Mouse (Mus musculus): ENCODE results near the gene Ssmem1. TPM values are rescaled to one million over a fixed set of nuclear protein-coding genes. Genes with fewer than 3 reads are reported as not detected.
A peak's percentile ranks its signal among the peaks of the same experiment; 100 is the strongest.

Ssmem1 gene
- under 1 TPM; 0.49 to 0.74 TPM for total RNA-seq (2021)
- long read RNA-seq, experiment 1, partial matches to known transcripts, result 1 of 2 reads
- long read RNA-seq, experiment 1, other reads (novel, unspliced or antisense), result 1 of 2 reads
- long read RNA-seq, experiment 2, result 0 reads

DNA sequence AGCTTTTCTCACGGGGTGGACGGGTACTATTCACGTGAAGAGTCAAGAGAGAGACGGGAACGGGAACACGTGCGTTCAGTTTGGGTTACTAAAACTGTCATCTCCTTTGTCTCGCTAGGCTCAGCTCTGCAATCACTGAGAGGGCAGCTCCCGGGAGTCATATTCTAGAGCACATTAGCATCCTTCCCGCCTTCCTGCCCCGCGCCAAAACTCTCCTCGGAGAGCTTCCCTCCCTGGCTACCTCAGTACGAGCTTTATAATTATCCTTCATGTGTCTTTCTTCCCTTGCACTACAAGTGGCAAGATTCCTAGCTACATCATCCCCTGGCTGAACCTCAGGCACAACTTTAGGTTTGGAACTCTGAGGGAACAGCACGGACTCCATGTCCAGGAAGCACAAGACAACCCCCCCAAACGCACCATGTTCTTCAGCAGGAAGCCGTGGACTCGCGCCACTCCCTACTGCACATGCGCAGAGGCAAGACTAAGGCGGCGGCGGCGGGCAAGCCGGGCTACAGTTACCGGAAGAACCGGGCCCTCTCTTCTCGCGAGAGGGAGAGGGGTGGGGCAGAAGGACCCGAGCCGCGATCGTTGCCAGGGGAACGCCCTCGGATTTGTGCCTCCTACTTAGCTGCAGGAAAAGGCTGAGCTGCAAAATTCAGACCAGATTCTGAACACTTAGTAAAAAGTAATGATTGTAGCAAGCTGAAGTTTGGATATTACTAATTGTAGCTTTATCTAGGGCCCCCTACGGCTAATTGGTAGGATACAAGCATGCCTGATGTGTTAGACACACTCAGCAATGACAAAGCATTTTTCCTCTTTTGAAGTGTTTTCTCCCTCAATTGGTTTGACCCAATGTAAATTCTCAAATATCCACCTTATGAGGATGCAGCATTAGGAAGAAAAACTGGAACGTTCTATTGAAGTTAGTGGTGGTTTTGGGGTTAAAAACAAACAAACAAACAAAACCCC lies at the start of gene Ssmem1, which contains the start of gene Tmem209:
Gene Ssmem1, plus strand, starts transcription at position 585 of the 975 bp plus-strand sequence.
Gene Tmem209, minus strand, starts transcription at position 519 of the 975 bp plus-strand sequence.
- DNase-seq (ENCODE audit: low spot score in 2 of 2), result peak; percentile 99 to 100

DNA sequence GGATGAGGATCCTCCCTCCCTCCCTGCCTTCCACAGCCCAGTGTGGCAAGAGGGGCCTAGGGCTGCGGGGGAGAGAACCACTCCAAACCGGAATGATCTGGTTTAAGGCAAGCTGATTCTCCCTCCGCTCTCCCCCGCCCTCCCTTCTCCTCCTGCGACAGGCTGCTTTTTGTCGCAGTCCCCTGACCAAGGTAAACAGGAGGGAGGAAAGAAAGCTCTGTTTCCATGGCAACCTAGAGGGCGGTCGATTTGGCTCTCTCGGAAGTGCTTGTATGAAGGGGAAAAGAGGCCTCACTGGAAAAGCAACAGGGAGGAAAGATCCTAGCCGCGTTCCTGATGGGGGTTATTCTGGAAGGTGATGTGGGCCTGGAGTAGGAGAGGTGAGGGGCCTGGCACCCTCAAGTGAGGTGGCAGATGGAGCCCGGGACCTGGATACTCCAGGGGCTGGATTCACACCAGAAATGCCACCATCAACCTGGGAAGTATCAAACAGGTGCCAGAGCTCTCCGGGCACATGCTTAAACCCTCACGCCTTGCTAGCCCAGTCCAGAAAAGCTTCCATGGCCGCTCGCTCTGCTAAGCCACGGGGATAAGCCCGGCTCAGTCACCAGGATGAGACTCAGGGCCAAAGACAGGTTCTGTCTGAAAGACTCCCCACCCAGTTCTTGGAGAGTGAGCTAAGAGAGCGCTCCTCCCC lies 48.8 kb upstream of the Ssmem1 start:
- peak in 1 of 2 experiments; percentile 44 for DNase-seq (ENCODE audit: low spot score in 2 of 2)

DNA sequence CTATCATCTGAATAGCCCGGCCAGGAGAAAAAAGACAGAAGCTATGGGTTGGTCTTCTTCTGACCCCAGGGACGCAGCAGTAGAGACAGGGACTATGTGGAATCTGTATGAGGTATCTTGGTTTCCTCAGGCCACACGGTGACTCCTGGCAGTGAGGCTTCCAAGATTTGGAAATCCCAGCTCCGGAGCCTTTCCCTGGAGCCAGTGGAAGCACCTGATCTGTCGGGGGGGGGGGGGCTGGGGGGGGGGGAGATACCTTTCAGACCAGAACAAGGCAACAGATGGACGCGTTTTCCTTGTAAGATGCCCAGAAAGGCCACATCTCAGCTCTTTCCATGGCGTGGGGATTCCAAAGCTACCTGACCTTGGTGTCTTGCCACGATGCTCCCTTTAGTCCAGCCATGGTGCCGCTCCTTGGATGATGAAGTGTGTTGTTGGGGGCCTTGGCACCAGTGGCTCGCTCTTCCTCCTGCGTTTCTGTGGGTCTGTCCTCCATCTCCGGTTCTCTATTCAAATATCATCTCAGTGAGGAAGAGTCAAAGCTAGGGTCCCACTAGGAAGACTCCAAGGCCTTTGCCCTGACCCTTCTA lies 47.8 kb upstream of the Ssmem1 start:
- DNase-seq (ENCODE audit: low spot score in 2 of 2), result no peak

DNA sequence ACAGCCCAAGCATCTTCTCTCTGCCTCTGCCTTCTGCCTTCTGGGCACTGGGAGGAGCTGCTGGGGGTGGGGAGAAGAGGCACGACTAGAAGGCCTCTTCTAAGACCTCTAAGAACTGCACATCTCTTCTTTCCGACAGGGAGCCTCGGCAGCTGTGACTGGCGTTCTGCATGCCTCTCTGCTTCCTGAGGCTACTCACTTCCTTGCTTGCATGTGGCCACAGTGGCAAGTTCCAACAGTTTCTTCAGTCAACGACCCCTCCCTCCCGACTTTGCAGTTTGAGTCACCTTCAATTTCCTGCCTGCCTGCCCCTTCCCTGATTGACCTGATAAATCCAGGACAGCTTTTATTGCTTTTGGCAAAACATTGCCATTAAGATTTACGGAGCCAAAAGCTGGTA lies 46.8 kb upstream of the Ssmem1 start:
- DNase-seq (ENCODE audit: low spot score in 2 of 2), result no peak

DNA sequence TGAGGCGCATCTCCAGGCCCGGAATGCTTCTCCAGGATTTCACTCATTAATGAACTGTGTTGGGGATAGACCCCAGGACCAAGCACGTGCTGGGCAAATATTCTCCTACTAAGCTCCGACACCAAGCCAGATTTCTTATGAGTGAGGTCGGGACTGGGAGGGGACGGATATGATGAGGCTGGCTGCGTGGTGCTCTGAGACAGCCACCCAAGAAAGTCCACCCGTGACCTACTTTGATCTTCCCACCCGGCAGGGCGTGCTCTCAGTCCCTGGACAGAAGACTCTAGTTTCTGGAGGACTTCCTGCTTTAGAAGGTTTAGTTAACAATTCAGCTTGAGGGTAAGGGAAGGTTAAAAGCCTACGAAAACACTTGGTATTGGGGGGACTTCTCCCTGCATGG lies 44.1 kb upstream of the Ssmem1 start:
- DNase-seq (ENCODE audit: low spot score in 2 of 2), result no peak

DNA sequence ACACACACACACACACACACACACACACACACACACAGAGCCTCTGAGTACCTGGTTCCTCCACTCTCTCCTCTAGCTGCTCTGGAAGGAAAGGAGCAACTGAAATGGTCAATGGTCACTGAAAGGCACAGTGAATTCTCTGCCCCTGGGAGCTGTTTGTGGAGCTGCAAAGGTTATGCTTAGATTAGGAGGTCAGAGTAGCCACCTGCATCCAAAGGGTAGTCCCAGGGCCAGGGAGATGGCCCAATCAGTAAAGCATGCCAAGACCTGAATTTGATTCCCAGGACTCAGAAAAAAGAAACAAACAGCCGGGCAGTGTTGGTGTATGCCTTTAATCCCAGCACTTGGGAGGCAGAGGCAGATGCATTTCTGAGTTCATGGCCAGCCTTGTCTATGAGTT lies 41.6 kb upstream of the Ssmem1 start:
- DNase-seq (ENCODE audit: low spot score in 2 of 2), result no peak

DNA sequence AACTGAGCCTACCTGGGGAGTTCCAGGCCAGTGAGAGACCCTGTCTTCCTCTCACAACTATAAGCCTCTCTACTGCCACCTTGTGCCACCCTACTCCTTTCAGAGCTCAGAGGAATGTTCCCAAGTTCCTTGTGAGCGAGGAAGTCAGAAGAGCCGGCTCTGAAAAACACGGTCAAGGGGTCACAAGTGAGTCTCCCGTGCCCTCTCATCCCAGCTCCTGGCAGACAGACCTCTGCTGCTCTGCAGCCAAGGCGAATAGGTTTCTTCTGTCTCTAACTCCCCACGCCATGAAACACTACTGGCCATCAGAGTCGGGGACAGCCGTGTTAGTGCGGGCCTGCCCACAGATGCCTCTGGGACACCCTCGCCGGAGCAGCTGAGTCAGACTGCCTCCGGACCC lies 41.0 kb upstream of the Ssmem1 start:
- DNase-seq (ENCODE audit: low spot score in 2 of 2), result peak in 1 of 2 experiments; percentile 60

DNA sequence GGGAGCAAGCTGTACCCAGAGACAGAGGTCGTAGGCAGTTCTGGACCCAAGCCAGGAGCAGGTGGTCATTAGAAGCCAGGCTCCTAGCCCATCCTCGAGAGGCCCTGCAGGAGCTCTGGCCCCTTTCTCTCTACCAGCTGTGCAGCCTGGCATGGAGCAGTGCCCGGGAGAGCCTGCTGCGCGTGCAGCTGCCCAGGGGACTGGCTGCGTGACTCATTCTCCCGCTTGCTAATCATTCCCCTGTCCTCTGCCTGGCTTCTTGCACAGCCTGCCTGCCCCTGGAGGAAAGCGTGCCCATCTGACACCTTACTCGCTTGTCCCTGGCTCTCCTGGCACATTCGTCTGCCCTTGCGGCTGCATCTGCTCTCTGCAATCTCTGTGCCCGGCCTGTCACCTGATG lies 40.3 kb upstream of the Ssmem1 start:
- peak in 1 of 2 experiments; percentile 66 for DNase-seq (ENCODE audit: low spot score in 2 of 2)

DNA sequence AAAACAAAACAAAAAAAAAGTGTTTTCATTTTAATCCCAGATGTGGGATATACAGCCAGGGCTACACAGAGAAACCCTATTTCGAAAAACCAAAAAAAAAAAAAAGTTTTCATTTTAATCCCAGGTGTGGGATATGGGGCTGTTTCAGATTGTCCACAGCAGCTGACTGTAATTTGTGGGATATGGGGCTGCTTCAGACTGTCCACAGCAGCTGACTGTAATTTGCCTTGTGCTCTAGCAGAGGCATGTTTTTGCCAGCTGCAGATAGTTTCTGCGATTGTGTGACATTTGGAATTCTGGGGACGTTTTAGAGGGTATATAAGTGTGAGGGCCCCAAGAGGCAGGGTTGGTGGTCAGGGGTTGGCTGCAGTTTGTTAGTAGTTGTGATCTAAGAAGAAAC lies 37.9 kb upstream of the Ssmem1 start:
- DNase-seq (ENCODE audit: low spot score in 2 of 2), result no peak

DNA sequence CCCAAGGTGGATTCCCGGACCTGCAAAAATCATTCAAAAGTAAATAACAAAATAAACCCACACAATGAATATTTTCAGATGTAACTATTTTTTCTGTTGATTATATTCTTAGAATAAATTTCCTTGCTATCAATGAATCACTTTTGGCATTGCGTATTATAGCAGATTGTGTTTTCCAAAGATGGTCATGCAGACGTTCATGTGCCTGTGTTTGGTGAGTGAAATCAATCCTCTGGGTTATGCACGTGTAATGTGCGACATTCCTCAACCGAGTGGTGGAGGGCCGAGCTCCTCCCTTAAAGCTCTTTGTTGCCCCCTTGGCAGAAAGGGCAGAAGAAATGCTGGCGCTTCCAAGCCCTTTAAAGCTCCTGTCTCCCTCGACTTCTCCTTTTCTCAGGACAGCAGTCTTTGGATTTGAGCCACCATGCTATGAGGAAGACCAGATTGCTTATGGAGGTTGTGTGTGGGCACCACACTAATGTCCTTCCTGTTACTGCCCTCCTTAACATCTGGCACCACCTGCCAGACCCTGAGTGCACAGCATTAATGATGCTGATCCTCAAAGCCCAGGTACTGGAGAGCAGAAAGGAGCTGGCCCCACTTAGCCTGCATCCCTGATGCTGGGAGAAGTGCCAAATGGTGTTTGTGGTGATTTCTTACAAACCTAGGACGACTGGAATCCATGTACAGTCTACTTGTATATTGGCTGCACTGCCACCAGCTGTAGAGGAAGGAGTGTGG lies 33.5 kb upstream of the Ssmem1 start:
- DNase-seq (ENCODE audit: low spot score in 2 of 2), result no peak

DNA sequence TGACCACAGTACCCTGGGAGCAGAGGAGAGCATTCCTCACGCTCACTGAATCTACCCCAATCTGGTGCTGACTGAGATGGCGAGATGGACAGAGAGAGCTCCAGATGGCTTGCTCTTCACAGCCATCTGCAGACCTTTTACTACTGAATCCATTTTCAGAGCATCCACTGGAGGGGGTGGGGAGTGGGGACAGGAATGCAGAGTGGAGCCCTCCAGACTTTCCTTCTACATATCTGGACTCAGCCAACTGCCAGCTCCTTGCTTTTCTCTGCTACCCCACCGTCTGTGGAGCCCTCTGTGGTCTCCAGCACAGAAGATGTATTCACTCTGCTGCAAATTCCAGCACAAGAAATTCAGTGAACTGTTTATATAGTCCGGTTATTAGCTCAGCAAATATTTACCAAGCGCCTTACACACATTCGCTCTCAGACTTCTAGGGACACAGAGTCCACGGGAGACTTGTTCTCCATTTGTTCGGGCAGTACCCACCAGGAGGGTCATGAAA lies 32.4 kb upstream of the Ssmem1 start:
- no peak for DNase-seq (ENCODE audit: low spot score in 2 of 2)

DNA sequence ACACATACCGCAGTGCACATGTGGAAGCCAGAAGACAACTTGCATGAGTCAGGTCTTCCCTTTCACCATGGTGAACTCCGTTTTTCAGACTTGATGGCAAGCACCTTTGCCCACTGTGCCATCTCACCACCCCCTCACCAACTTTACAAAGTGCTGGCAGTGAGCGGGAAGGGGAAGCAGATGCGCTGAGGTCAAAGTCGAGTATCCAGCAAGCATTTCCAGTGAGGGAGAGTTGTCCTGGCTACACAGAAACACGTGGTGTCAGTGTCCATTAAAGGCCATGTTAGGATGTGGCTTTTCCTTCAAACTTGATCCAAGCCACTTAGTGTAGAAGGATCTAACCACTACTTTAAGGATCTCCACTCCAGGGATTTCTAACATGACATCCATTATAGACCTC lies 31.9 kb upstream of the Ssmem1 start:
- DNase-seq (ENCODE audit: low spot score in 2 of 2), result no peak

DNA sequence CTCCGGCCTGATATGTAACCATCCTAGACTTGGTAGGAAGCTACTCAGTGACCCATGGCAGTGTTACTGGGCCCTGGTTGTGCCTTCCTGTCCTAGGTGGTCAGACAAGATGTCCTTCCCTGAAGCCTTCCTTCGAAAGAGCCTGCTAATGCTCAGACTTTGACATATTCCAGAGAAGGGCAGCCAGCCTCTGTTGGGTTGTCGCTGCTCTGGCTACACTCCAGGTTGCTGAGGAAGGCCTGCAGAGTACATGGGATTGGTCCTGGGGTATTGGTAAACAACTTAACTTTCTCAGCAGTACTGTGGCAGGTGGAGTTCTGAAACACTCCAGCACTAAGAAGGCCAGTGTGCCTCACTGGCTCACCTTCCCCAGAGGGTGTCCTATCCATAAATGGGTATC lies 30.2 kb upstream of the Ssmem1 start:
- no peak for DNase-seq (ENCODE audit: low spot score in 2 of 2)

DNA sequence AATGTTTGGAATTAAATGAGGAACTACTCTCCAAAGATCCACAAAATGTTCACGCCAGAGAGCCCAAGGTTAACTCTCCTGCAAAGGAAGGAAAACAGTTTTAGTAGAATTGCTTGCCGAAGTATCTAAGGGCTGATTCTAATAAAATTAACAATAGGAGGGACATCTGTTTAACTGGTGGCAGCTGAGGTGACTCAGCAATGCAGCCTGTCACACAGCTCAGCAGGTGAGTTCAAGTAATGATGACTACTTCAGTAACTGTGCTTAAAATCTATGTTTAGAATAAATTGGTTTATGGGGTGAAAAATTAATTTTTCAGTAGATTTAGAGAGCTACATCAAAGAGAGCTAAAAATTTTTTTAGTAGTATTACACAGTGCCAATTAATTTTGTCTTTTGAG lies 26.7 kb upstream of the Ssmem1 start:
- no peak for DNase-seq (ENCODE audit: low spot score in 2 of 2)

DNA sequence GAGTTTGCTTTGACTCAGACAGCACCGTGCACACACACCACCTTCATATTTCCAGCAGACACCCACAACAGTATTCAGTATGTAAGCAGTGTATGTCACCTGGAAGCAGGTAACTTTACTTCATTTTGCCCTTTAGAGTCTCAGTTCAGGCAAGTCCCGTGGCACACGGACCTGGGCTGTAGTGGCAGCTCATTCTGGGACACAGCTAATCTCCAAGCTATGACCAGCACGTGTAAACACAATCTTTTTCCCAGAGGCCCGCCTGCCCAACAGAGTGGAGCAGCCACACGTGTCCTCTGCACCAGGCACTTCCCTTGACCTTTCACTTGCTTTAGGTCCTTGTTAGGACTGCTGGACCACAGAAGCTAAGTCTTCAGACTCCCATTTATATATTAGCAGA lies 23.1 kb upstream of the Ssmem1 start:
- DNase-seq (ENCODE audit: low spot score in 2 of 2), result no peak

DNA sequence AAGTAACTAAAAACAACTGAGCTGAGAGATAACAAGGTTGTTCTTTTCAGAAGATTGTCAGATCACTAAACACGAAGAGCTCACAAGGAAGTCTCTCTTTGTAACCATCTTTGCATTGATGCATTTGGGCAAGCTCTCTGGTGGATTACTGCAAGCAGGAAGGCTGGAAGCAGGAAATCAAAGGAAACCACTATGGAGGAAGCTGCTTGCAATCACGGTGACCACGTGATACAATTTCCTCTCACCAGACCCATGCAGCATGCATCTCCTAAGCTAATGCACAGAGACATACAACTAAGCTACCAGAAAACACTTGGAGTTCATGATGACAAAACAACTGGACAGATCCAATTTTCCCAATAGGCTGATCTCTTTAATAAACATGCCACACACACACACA lies 10.6 kb upstream of the Ssmem1 start:
- no peak for DNase-seq (ENCODE audit: low spot score in 2 of 2)

DNA sequence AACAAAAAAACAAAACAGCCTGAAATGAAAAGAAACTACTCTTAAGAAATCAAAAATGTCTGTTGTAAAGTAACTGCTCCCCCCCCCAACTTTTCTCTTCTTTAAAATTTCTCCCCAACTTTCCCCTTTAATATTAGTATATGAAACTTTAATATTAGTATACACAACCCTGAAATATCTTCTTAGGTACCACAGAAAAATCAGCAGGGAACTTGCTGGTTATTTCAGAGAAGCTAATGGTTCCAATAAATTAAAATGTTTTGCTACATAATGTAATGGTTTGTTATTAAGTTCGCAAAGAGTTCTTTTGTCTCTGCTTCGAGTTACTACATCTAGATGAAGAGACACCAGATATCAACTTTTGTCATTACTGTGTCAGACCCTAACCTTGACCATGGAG lies 825 bp upstream of the Ssmem1 start:
- no peak for DNase-seq (ENCODE audit: low spot score in 2 of 2)

DNA sequence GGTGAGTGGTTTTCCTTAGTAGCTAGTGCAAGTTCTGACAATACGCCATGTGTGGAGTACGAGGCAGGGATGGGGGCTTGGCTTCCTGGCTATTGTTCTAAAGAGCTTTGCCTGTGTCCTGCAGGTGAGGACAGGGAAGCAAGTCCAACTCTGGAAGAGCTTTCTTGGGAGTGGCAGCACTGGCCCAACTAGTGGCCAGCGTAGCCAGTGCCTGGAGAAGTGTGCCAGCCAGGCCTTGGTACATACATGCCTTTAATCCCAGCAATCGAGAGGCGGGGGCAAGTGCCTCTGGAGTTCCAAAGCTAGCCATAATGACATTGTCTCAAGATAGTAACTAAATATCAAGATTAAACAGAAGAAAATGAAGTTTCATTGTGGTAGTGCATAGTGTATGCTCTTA lies 642 bp downstream of the Ssmem1 start:
- no peak for DNase-seq (ENCODE audit: low spot score in 2 of 2)

DNA sequence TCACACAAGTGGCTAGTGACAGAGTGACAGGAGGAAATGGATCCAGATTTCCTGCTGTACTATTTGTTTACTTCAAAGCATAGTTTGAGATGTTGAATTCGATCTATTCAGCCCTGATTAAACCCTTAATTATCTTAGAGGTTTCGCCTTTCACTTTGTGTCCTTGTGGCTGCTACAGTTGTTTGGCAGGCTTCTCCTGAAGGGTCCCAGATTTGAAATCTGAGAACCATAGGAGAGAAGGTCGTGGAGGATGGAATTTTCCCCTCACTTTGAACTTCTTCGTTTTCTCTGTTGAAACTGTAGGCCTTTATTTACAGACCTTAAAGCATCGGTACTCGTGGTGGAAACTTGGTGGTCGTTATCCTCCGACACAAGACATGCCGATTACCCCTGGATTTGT lies 4.6 kb downstream of the Ssmem1 start:
- no peak for DNase-seq (ENCODE audit: low spot score in 2 of 2)

DNA sequence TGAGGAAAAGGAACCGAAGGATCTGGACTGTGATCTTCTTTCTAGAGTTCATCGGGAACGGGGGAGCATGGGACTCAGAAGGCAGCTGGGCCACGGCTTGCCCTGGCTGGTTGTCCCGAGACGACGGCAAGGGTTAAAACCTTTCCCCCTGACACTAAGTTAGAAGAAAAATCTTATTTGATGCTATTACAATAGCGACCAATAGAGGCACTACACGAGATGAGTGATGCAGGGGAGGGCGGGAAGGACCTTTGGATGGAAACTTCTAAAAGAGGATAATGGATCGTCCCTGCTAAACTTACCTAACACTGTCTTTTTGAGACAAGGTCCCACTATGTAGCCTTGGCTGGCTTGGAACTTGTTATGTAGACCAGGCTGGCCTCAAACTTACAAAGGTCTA lies 10.8 kb downstream of the Ssmem1 start:
- no peak for DNase-seq (ENCODE audit: low spot score in 2 of 2)
